Mouse (Mus musculus) forebrain, embryonic 11.5 days (tissue): ENCODE measurements at regions not wholly inside any gene's neighbourhood (a gene's known extent, or its start where the extent isn't known, plus 50 kb on each side); places are given as distances from the start of the nearest gene placed in this dataset.

Experiments used
- ATAC-seq: fragments of 200-750 bp; cut with Nextera tagmentation; replicated peaks from 2 replicates; pipeline ENCODE4 v1.8.0; 2017; ENCODE audit warnings: moderate TSS enrichment; ENCODE audit not compliant: low FRiP score
- DNase-seq: peaks from one replicate; pipeline ENCODE4 v3.0.0-alpha.2; 2017; ENCODE audit warnings: low spot score
- H3K27ac ChIP-seq: fragments of 300-500 bp; sonication (generic); 2 replicates; pipeline ENCODE4 v1.5.1; 2014; ENCODE audit warnings: low read depth, low read length
- H3K27me3 ChIP-seq: fragments of 300-500 bp; sonication (generic); 2 replicates; pipeline ENCODE4 v1.6.1; 2014; ENCODE audit warnings: mild to moderate bottlenecking, low read length, mixed read lengths; ENCODE audit not compliant: control insufficient read depth, insufficient read depth
- H3K36me3 ChIP-seq: fragments of 300-500 bp; sonication (generic); 2 replicates; pipeline ENCODE4 v1.6.1; 2014; ENCODE audit warnings: mild to moderate bottlenecking, low read length, moderate library complexity, mixed read lengths; ENCODE audit not compliant: control insufficient read depth, insufficient read depth
- H3K4me1 ChIP-seq: fragments of 300-500 bp; sonication (generic); replicated peaks from 2 replicates; pipeline ENCODE4 v1.6.1; 2014; ENCODE audit warnings: low read length, mixed read lengths; ENCODE audit not compliant: control insufficient read depth, insufficient read depth
- H3K4me2 ChIP-seq: fragments of 300-500 bp; sonication (generic); 2 replicates; pipeline ENCODE4 v1.6.1; 2014; ENCODE audit warnings: low read depth, mild to moderate bottlenecking, low read length, moderate library complexity, mixed read lengths; ENCODE audit not compliant: severe bottlenecking
- H3K4me3 ChIP-seq: fragments of 300-500 bp; sonication (generic); 2 replicates; pipeline ENCODE4 v1.5.1; 2014; ENCODE audit warnings: low read depth, low read length
- H3K9ac ChIP-seq: fragments of 300-500 bp; sonication (generic); 2 replicates; pipeline ENCODE4 v1.6.1; 2014; ENCODE audit warnings: low read length
- H3K9me3 ChIP-seq: fragments of 300-500 bp; sonication (generic); 2 replicates; pipeline ENCODE4 v1.6.1; 2016; ENCODE audit warnings: low read length, mixed read lengths; ENCODE audit not compliant: control insufficient read depth
- WGBS: fragments of 180-500 bp; shearing (Covaris S2); extraction: QIAGEN DNeasy Blood & Tissue Kit; methylation state at CpG from one replicate; pipeline ENCODE4 v1.1.7; 2014; 5-methylcytosine and 5-hydroxymethylcytosine counted together

- no peaks in the 10 kb centered on the region for H3K27me3 ChIP-seq
- no peak overlapping the region for H3K4me3 ChIP-seq
- H3K27ac ChIP-seq, result no peak overlapping the region
- no peak overlapping the region for H3K9ac ChIP-seq
- no peaks in the 10 kb centered on the region for H3K9me3 ChIP-seq
- H3K36me3 ChIP-seq, result no peaks in the 10 kb centered on the region
- DNase-seq (no peak), ATAC-seq (no peak)
- WGBS, result 91% methylated on average over 4 of the region's 4 CpGs
- no peak overlapping the region for H3K4me2 ChIP-seq
- H3K4me1 ChIP-seq, result peaks cover 5% of the 10 kb centered on the region; the same call in 1 of the 2 replicates
Observed at GRCm38 (mm10) chr3:127954856-127955255, 58.7 kb upstream of the Fam241a start.

DNA sequence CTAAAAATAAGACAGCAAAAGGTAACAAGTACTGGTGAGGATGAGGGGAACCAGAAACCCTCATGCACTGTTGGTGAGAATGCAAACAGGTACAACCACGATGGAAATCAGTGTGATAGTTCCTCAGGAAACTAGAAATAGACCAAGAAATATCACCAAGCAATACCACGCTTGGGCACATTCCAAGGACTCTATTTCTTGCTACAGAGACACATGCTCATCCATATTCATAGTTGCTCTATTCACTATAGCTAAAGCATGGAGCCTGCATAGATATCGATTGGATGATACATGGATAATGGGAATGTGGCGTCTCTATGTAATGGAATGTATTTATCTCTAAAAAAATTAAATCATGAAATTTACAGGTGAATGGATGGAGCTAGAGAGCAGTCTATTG is 57.5 kb upstream of the Fam241a start:
- H3K4me3 ChIP-seq, result no peak overlapping the region
- H3K27me3 ChIP-seq, result no peaks in the 10 kb centered on the region
- H3K27ac ChIP-seq, result no peak overlapping the region
- H3K36me3 ChIP-seq, result no peaks in the 10 kb centered on the region
- no peak for ATAC-seq
- 92% methylated on average over 4 of the region's 4 CpGs for WGBS
- DNase-seq, result no peak
- H3K4me2 ChIP-seq, result no peak overlapping the region
- no peaks in the 10 kb centered on the region for H3K4me1 ChIP-seq
- H3K9me3 ChIP-seq, result no peaks in the 10 kb centered on the region
- no peak overlapping the region for H3K9ac ChIP-seq

- H3K27me3 ChIP-seq, result no peaks in the 10 kb centered on the region
- H3K9ac ChIP-seq, result no peak overlapping the region
- H3K4me1 ChIP-seq, result no peaks in the 10 kb centered on the region
- H3K4me2 ChIP-seq, result no peak overlapping the region
- 43% methylated on average over 6 of the region's 6 CpGs for WGBS
- no peaks in the 10 kb centered on the region for H3K36me3 ChIP-seq
- H3K27ac ChIP-seq, result no peak overlapping the region
- no peak for DNase-seq
- no peaks in the 10 kb centered on the region for H3K9me3 ChIP-seq
- ATAC-seq, result peak; percentile 71
- H3K4me3 ChIP-seq, result no peak overlapping the region
Observed at GRCm38 (mm10) chr3:127948898-127949620, 52.9 kb upstream of the Fam241a start.

DNA sequence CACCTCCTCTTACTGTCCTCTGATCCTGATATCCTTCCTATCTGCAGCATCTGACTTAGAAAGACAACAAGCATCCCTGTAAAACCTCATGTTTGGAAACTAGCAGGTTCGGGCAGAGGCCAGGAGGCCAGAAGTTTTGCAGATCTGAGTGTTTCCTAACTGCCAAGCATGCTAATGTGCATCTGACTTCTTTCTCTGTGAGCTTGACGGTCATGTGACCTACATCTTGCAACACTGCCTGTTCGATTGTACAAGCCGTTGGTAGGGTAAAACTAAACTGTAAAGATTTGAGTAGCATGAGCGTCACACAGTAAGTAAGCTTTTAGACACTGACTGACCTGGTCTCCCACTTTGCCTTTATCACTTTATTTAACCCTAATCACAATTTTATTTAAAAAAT is 52.2 kb upstream of the Fam241a start:
- Histone ChIP-seq H3K4me1 (no peaks in the 10 kb centered on the region), H3K9ac (no peak overlapping the region), H3K27ac (no peak overlapping the region), H3K4me3 (no peak overlapping the region), H3K36me3 (no peaks in the 10 kb centered on the region), H3K4me2 (no peak overlapping the region), H3K27me3 (no peaks in the 10 kb centered on the region), H3K9me3 (no peaks in the 10 kb centered on the region)
- DNase-seq (no peak), ATAC-seq (no peak)
- 88% methylated on average over 5 of the region's 5 CpGs for WGBS
